Mouse (Mus musculus) lung, postnatal 0 days (tissue): ENCODE measurements around the gene Bend6. TPM values are rescaled to one million over a fixed set of nuclear protein-coding genes. Genes with fewer than 3 reads are reported as not detected.

Experiments
- ATAC-seq: fragments of 200-750 bp; cut with Nextera tagmentation; 2 replicates; pipeline ENCODE4 v1.8.0; 2017; ENCODE audit warnings: moderate library complexity
- DNase-seq: peaks from one replicate; pipeline ENCODE4 v3.0.0-alpha.2; 2016; ENCODE audit warnings: low spot score
- H3K27ac ChIP-seq: fragments of 300-500 bp; sonication (generic); 2 replicates; pipeline ENCODE4 v1.5.1; 2014; ENCODE audit warnings: antibody characterized with exemption, mild to moderate bottlenecking, low read length, mixed read lengths
- H3K27me3 ChIP-seq: fragments of 300-500 bp; sonication (generic); replicated peaks from 2 replicates; pipeline ENCODE4 v1.6.1; 2014; ENCODE audit warnings: low read length, mixed read lengths; ENCODE audit not compliant: insufficient read depth
- H3K36me3 ChIP-seq: fragments of 300-500 bp; sonication (generic); 2 replicates; pipeline ENCODE4 v1.6.1; 2014; ENCODE audit warnings: low read length, mixed read lengths; ENCODE audit not compliant: insufficient read depth
- H3K4me1 ChIP-seq: fragments of 300-500 bp; sonication (generic); 2 replicates; pipeline ENCODE4 v1.6.1; 2014; ENCODE audit warnings: antibody characterized with exemption, low read depth, low read length, mixed read lengths; ENCODE audit not compliant: insufficient read depth
- H3K4me2 ChIP-seq: fragments of 300-500 bp; sonication (generic); replicated peaks from 2 replicates; pipeline ENCODE4 v1.6.1; 2014; ENCODE audit warnings: low read depth, mild to moderate bottlenecking, low read length, moderate library complexity, mixed read lengths
- H3K4me3 ChIP-seq: fragments of 300-500 bp; sonication (generic); 2 replicates; pipeline ENCODE4 v1.5.1; 2014; ENCODE audit warnings: low read depth, low read length
- H3K9ac ChIP-seq: fragments of 300-500 bp; sonication (generic); replicated peaks from 2 replicates; pipeline ENCODE4 v1.6.1; 2014; ENCODE audit warnings: low read depth, mild to moderate bottlenecking
- H3K9me3 ChIP-seq: fragments of 300-500 bp; sonication (generic); 2 replicates; pipeline ENCODE4 v1.6.1; 2016; ENCODE audit warnings: low read length, mixed read lengths
- CTCF ChIP-seq: IDR thresholded peaks from 2 replicates; pipeline ENCODE4 v1.5.1; 2016; ENCODE audit warnings: antibody characterized with exemption, mild to moderate bottlenecking
- EP300 ChIP-seq: IDR thresholded peaks from 2 replicates; pipeline ENCODE4 v1.6.1; 2016; ENCODE audit warnings: antibody characterized with exemption, mild to moderate bottlenecking, control low read depth
- WGBS: fragments of 180-500 bp; shearing (Covaris S2); extraction: QIAGEN DNeasy Blood & Tissue Kit; methylation state at CpG from one replicate; pipeline ENCODE4 v1.1.7; 2014; 5-methylcytosine and 5-hydroxymethylcytosine counted together
- polyA plus RNA-seq: library from polyadenylated mRNA; unstranded; fragments of >200 nt; fragmentation: Nextera tagmentation; extraction: Ambion mirVana; gene quantifications from 2 replicates; pipeline ENCODE4 v1.2.1, GENCODE M21; 2015

Bend6 gene
- polyA plus RNA-seq, 1 experiment from 2014 or later: 0.45 TPM

GRCm38 (mm10) chr1:33803323-33803722, 104.3 kb downstream of the Bend6 start:
- no peak for DNase-seq
- no peak overlapping the region for H3K4me3 ChIP-seq
- peaks cover 24% of the 10 kb centered on the region for H3K36me3 ChIP-seq
- H3K4me2 ChIP-seq: no peak overlapping the region
- no peaks in the 10 kb centered on the region for H3K9me3 ChIP-seq
- H3K27me3 ChIP-seq: no peaks in the 10 kb centered on the region
- no peak overlapping the region for H3K9ac ChIP-seq
- H3K4me1 ChIP-seq: no peaks in the 10 kb centered on the region
- no peak overlapping the region for H3K27ac ChIP-seq
- TF ChIP-seq CTCF: no peak
- TF ChIP-seq EP300: no peak
- WGBS: 90% methylated on average over 2 of the region's 2 CpGs
- no peak for ATAC-seq

Other genes starting within 250 kb of the Bend6 start
- gene Prim2, start 238.0 kb downstream of the Bend6 start, polyA plus RNA-seq: 7.1 and 7.6 TPM in 2 replicates
- 13.1 and 14.2 TPM in 2 replicates for gene Rab23, start 187.9 kb downstream of the Bend6 start, polyA plus RNA-seq
- gene Bag2, start 150.0 kb downstream of the Bend6 start, polyA plus RNA-seq: 16.3 and 17.4 TPM in 2 replicates
- gene Zfp451, start 93.2 kb downstream of the Bend6 start, polyA plus RNA-seq: 11.3 and 12.2 TPM in 2 replicates
- 18.1 and 19.8 TPM in 2 replicates for gene Dst, start 409 bp upstream of the Bend6 start, polyA plus RNA-seq